Mouse (Mus musculus): Measurements from ENCODE around the gene Mto1. TPM values are rescaled to one million over a fixed set of nuclear protein-coding genes. Genes with fewer than 3 reads are reported as not detected.

The Mto1 gene
- polyA plus RNA-seq, 1 experiment from 2014 or later: 25.9 TPM

- Histone ChIP-seq H3K4me1 (peaks cover 14% of the 10 kb centered on the region), H3K9me3 (replicated peaks) (no peaks in the 10 kb centered on the region), H3K4me3 (no peak overlapping the region), H3K27ac (no peak overlapping the region), H3K36me3 (no peaks in the 10 kb centered on the region), H3K27me3 (ENCODE audit: low read depth, poor library complexity, severe bottlenecking) (no peaks in the 10 kb centered on the region)
- no peak for DNase-seq (ENCODE audit: low spot score)
- 75% methylated on average over 3 of the region's 3 CpGs for WGBS
These were observed 52.4 kb downstream of the Mto1 start for GRCm38 (mm10) chr9:78500386-78500785.

GRCm38 (mm10) chr9:78501284-78501683, 53.3 kb downstream of the Mto1 start:
- H3K4me3 ChIP-seq: no peak overlapping the region
- peaks cover 15% of the 10 kb centered on the region for H3K4me1 ChIP-seq
- H3K36me3 ChIP-seq: no peaks in the 10 kb centered on the region
- H3K27ac ChIP-seq: no peak overlapping the region
- 90% methylated on average over 4 of the region's 4 CpGs for WGBS
- DNase-seq (ENCODE audit: low spot score): no peak
- H3K27me3 ChIP-seq (ENCODE audit: low read depth, poor library complexity, severe bottlenecking): no peaks in the 10 kb centered on the region
- no peaks in the 10 kb centered on the region for H3K9me3 ChIP-seq (replicated peaks)

- Histone ChIP-seq H3K4me1 (peaks cover 18% of the 10 kb centered on the region), H3K27ac (peak overlapping the region; percentile 82), H3K36me3 (no peaks in the 10 kb centered on the region), H3K9me3 (replicated peaks) (no peaks in the 10 kb centered on the region), H3K4me3 (0 out of 2 replicates have a peak overlapping the region, but pooled peaks have one; percentile 13), H3K27me3 (ENCODE audit: low read depth, poor library complexity, severe bottlenecking) (no peaks in the 10 kb centered on the region)
- WGBS: 15% methylated on average over 6 of the region's 6 CpGs
- peak; percentile 45 for DNase-seq (ENCODE audit: low spot score)
These were observed 55.4 kb downstream of the Mto1 start for GRCm38 (mm10) chr9:78503223-78504079.

- no peak overlapping the region for H3K4me3 ChIP-seq
- no peaks in the 10 kb centered on the region for H3K27me3 ChIP-seq (ENCODE audit: low read depth, poor library complexity, severe bottlenecking)
- peaks cover 18% of the 10 kb centered on the region for H3K4me1 ChIP-seq
- DNase-seq (ENCODE audit: low spot score): no peak
- no peaks in the 10 kb centered on the region for H3K36me3 ChIP-seq
- WGBS: 80% methylated on average over 4 of the region's 4 CpGs
- H3K27ac ChIP-seq: peak overlapping the region; percentile 82
- H3K9me3 ChIP-seq (replicated peaks): no peaks in the 10 kb centered on the region
These were observed 56.1 kb downstream of the Mto1 start for GRCm38 (mm10) chr9:78504133-78504532.

- H3K9me3 ChIP-seq (replicated peaks): no peaks in the 10 kb centered on the region
- WGBS: 86% methylated on average over 3 of the region's 3 CpGs
- no peaks in the 10 kb centered on the region for H3K36me3 ChIP-seq
- H3K27me3 ChIP-seq (ENCODE audit: low read depth, poor library complexity, severe bottlenecking): no peaks in the 10 kb centered on the region
- no peak overlapping the region for H3K4me3 ChIP-seq
- no peak overlapping the region for H3K27ac ChIP-seq
- H3K4me1 ChIP-seq: peaks cover 18% of the 10 kb centered on the region
- DNase-seq (ENCODE audit: low spot score): no peak
These were observed 56.7 kb downstream of the Mto1 start for GRCm38 (mm10) chr9:78504679-78505078.

- Histone ChIP-seq H3K27me3 (ENCODE audit: low read depth, poor library complexity, severe bottlenecking) (no peaks in the 10 kb centered on the region), H3K27ac (no peak overlapping the region), H3K36me3 (no peaks in the 10 kb centered on the region), H3K4me1 (peaks cover 18% of the 10 kb centered on the region), H3K4me3 (no peak overlapping the region), H3K9me3 (replicated peaks) (no peaks in the 10 kb centered on the region)
- 92% methylated on average over 6 of the region's 6 CpGs for WGBS
- DNase-seq (ENCODE audit: low spot score): no peak
These were observed 57.2 kb downstream of the Mto1 start for GRCm38 (mm10) chr9:78505223-78505622.

GRCm38 (mm10) chr9:78506002-78506721, 58.2 kb downstream of the Mto1 start:
- no peaks in the 10 kb centered on the region for H3K9me3 ChIP-seq (replicated peaks)
- H3K27ac ChIP-seq: no peak overlapping the region
- peaks cover 18% of the 10 kb centered on the region for H3K4me1 ChIP-seq
- 55% methylated on average over 11 of the region's 11 CpGs for WGBS
- no peaks in the 10 kb centered on the region for H3K36me3 ChIP-seq
- no peak for DNase-seq (ENCODE audit: low spot score)
- no peak overlapping the region for H3K4me3 ChIP-seq
- H3K27me3 ChIP-seq (ENCODE audit: low read depth, poor library complexity, severe bottlenecking): no peaks in the 10 kb centered on the region

- 75% methylated on average over 7 of the region's 7 CpGs for WGBS
- Histone ChIP-seq H3K4me3 (no peak overlapping the region), H3K36me3 (no peaks in the 10 kb centered on the region), H3K27ac (no peak overlapping the region), H3K27me3 (ENCODE audit: low read depth, poor library complexity, severe bottlenecking) (no peaks in the 10 kb centered on the region), H3K9me3 (replicated peaks) (no peaks in the 10 kb centered on the region), H3K4me1 (peaks cover 18% of the 10 kb centered on the region)
- no peak for DNase-seq (ENCODE audit: low spot score)
These were observed 58.7 kb downstream of the Mto1 start for GRCm38 (mm10) chr9:78506722-78507077.

GRCm38 (mm10) chr9:78508106-78508786, 60.2 kb downstream of the Mto1 start:
- no peak overlapping the region for H3K27ac ChIP-seq
- no peaks in the 10 kb centered on the region for H3K36me3 ChIP-seq
- no peak overlapping the region for H3K4me3 ChIP-seq
- DNase-seq (ENCODE audit: low spot score): no peak
- H3K4me1 ChIP-seq: peaks cover 10% of the 10 kb centered on the region
- no peaks in the 10 kb centered on the region for H3K9me3 ChIP-seq (replicated peaks)
- no peaks in the 10 kb centered on the region for H3K27me3 ChIP-seq (ENCODE audit: low read depth, poor library complexity, severe bottlenecking)
- WGBS: 91% methylated on average over 16 of the region's 16 CpGs

GRCm38 (mm10) chr9:78511705-78512104, 63.7 kb downstream of the Mto1 start:
- Histone ChIP-seq H3K27ac (no peak overlapping the region), H3K36me3 (no peaks in the 10 kb centered on the region), H3K9me3 (replicated peaks) (no peaks in the 10 kb centered on the region), H3K4me1 (no peaks in the 10 kb centered on the region), H3K27me3 (ENCODE audit: low read depth, poor library complexity, severe bottlenecking) (no peaks in the 10 kb centered on the region), H3K4me3 (no peak overlapping the region)
- WGBS: 95% methylated on average over 5 of the region's 5 CpGs
- DNase-seq (ENCODE audit: low spot score): no peak

- H3K4me3 ChIP-seq: no peak overlapping the region
- no peak overlapping the region for H3K27ac ChIP-seq
- no peaks in the 10 kb centered on the region for H3K9me3 ChIP-seq (replicated peaks)
- no peaks in the 10 kb centered on the region for H3K36me3 ChIP-seq
- 74% methylated on average over 6 of the region's 6 CpGs for WGBS
- H3K27me3 ChIP-seq (ENCODE audit: low read depth, poor library complexity, severe bottlenecking): no peaks in the 10 kb centered on the region
- DNase-seq (ENCODE audit: low spot score): no peak
- no peaks in the 10 kb centered on the region for H3K4me1 ChIP-seq
These were observed 65.9 kb downstream of the Mto1 start for GRCm38 (mm10) chr9:78513776-78514500.

GRCm38 (mm10) chr9:78514681-78515080, 66.7 kb downstream of the Mto1 start:
- no peak overlapping the region for H3K4me3 ChIP-seq
- no peak for DNase-seq (ENCODE audit: low spot score)
- no peak overlapping the region for H3K27ac ChIP-seq
- peaks cover 2% of the 10 kb centered on the region for H3K4me1 ChIP-seq
- no peaks in the 10 kb centered on the region for H3K9me3 ChIP-seq (replicated peaks)
- no peaks in the 10 kb centered on the region for H3K27me3 ChIP-seq (ENCODE audit: low read depth, poor library complexity, severe bottlenecking)
- WGBS: 95% methylated on average over 4 of the region's 4 CpGs
- no peaks in the 10 kb centered on the region for H3K36me3 ChIP-seq
